Mouse (Mus musculus): ENCODE data around the gene Ctrb1.

GRCm38 (mm10) chr8:111736321-111736720 is 45.5 kb upstream of the Ctrb1 start:
- no peak for TF ChIP-seq POLR2A (IDR thresholded peaks at IDR 0.05; ENCODE audit: low read depth, low read length)
- TF ChIP-seq CTCF (conservative IDR thresholded peaks at IDR 0.05; ENCODE audit: insufficient read depth, insufficient read length, low read depth, low read length), result no peak

Measured in kidney, adult 2 months (tissue).